Mouse (Mus musculus): Measurements from ENCODE around the gene Slc16a12. TPM values are rescaled to one million over a fixed set of nuclear protein-coding genes. Genes with fewer than 3 reads are reported as not detected.

Slc16a12 gene
- 2.5 TPM for polyA plus RNA-seq (2014; fragmentation: Illumina TruSeq; extraction: RNeasy Lipid Tissue Mini Kit (QIAGEN cat#74804); ENCODE audit: low read depth, low replicate concordance)

DNA sequence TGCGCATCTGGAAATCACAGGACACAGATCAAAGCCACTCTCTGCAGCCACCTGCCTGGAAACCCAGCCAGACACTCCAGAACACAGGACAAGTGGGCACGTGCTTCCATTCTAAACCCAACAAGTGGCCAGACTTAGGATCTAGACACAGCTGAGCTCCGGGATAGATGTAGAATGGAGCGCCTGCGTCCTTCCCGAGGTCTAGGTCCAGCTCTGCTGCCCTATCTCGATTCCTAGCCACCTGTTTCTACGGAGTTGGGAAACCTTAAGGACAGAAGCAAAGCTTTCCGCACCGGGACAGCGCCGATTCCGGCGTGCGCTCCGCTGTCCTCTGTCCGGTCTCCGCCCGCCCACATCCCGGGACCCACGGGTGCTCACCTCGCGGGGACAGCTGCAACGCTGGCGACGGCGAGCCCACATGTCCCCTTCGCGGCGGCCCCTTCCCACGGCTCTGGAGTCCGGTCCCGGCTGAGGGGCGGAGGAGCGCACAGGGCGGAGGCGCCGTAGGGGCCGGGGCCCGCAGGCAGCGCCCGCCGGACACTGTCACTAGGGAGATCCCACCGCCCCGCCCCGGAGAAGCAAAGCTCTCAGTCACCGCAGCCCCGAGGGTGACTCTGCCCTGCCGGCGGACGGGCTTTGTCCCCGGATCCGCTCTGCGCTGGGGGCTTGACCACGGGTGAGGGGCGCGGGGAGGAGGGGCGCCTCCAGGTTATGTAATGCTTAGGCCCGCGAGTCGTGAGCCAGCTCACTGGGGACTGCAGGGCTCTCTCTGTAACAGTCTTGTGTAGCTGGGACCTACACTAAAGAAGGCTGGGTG, at the start of gene Slc16a12:
Gene Slc16a12 (minus strand): TSS at position 602 of the 817 bp plus-strand sequence.

DNA sequence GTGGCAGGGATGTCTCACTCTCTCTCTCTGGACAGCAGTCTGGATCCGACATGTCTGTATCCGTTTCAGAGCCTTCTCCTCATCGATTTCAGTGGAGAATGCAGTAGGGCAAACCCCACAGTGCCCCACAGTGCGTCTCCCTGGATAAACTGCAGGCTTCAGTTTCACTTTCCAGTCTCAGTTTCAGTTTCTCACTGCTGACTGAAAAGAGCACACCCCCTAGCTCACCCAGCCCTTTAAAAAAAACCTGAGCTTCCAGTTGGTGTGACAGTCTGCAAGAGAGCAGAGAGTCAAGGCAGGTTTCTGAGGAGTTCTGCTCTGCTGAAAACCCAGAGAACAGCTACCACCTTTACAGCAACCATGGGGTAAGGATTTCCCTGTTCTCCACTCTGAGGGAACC, 106.5 kb downstream of the Slc16a12 start, which contains the start of the genes Ifit1bl2 and Ifit1:
Gene Ifit1bl2 (minus strand): TSS at position 121 of the 400 bp plus-strand sequence.
Gene Ifit1 (plus strand): TSS at position 249 of the 400 bp plus-strand sequence.

Other genes with a start within 250 kb of the Slc16a12 start
- gene Lipa, start 219.8 kb downstream of the Slc16a12 start, polyA plus RNA-seq (2014; fragmentation: Illumina TruSeq; extraction: RNeasy Lipid Tissue Mini Kit (QIAGEN cat#74804); ENCODE audit: low read depth, low replicate concordance): 23.0 TPM
- gene Ifit2, start 196.6 kb downstream of the Slc16a12 start, polyA plus RNA-seq (2014; fragmentation: Illumina TruSeq; extraction: RNeasy Lipid Tissue Mini Kit (QIAGEN cat#74804); ENCODE audit: low read depth, low replicate concordance): 9.8 TPM
- gene Ifit3, start 163.8 kb downstream of the Slc16a12 start, polyA plus RNA-seq (2014; fragmentation: Illumina TruSeq; extraction: RNeasy Lipid Tissue Mini Kit (QIAGEN cat#74804); ENCODE audit: low read depth, low replicate concordance): 14.3 TPM
- 6.4 TPM for gene Ifit1bl1, start 145.3 kb downstream of the Slc16a12 start, polyA plus RNA-seq (2014; fragmentation: Illumina TruSeq; extraction: RNeasy Lipid Tissue Mini Kit (QIAGEN cat#74804); ENCODE audit: low read depth, low replicate concordance)
- gene Ifit3b, start 139.3 kb downstream of the Slc16a12 start, polyA plus RNA-seq (2014; fragmentation: Illumina TruSeq; extraction: RNeasy Lipid Tissue Mini Kit (QIAGEN cat#74804); ENCODE audit: low read depth, low replicate concordance): 3.7 TPM
- gene Ifit1bl2, start 106.5 kb downstream of the Slc16a12 start, polyA plus RNA-seq (2014; fragmentation: Illumina TruSeq; extraction: RNeasy Lipid Tissue Mini Kit (QIAGEN cat#74804); ENCODE audit: low read depth, low replicate concordance): 3.5 TPM
- gene Ifit1, start 106.4 kb downstream of the Slc16a12 start, polyA plus RNA-seq (2014; fragmentation: Illumina TruSeq; extraction: RNeasy Lipid Tissue Mini Kit (QIAGEN cat#74804); ENCODE audit: low read depth, low replicate concordance): 5.7 TPM
- 38.0 TPM for gene Pank1, start 132.2 kb upstream of the Slc16a12 start, polyA plus RNA-seq (2014; fragmentation: Illumina TruSeq; extraction: RNeasy Lipid Tissue Mini Kit (QIAGEN cat#74804); ENCODE audit: low read depth, low replicate concordance)
- 0.63 TPM for gene Kif20b, start 175.1 kb upstream of the Slc16a12 start, polyA plus RNA-seq (2014; fragmentation: Illumina TruSeq; extraction: RNeasy Lipid Tissue Mini Kit (QIAGEN cat#74804); ENCODE audit: low read depth, low replicate concordance)

All from heart, adult 10 weeks (tissue).